Mouse (Mus musculus): ENCODE measurements around the gene Tubb4b. TPM values are rescaled to one million over a fixed set of nuclear protein-coding genes. Genes with fewer than 3 reads are reported as not detected.

Gene Tubb4b
- total and polyA plus RNA-seq, 2 experiments from 2014 or later, result 244 to 665 TPM

DNA sequence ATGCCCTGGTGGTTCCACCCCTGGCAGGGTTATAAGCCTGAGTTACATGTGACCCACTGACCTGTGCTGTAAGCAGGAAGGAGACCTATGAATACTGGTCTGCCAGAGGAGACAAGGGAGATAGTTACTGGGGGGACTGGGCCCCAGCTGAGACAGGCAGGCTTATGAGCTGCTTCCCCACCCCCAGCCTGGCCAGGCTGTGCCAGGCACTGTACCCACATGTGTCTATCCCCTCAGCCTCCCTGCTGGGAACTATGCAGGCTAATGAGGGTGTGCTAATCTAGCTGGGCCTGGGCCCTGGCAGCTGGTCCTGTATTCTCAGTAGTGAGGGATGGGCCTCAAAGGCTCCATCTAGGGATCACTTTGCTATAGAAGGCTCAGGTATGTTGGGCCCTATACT lies 42.7 kb upstream of the Tubb4b start:
- no peaks in the 10 kb centered on the region for H3K27me3 ChIP-seq (ENCODE audit: control insufficient read depth, insufficient read depth, low read length)
- no peak overlapping the region for H3K4me3 ChIP-seq (ENCODE audit: low read depth, low read length)
- H3K4me1 ChIP-seq (ENCODE audit: control insufficient read depth, insufficient read depth), result peaks cover 35% of the 10 kb centered on the region
- H3K4me2 ChIP-seq (ENCODE audit: low read depth, low read length), result no peak overlapping the region
- ATAC-seq (ENCODE audit: insufficient read depth, low read depth), result no peak
- no peaks in the 10 kb centered on the region for H3K9me3 ChIP-seq (replicated peaks; ENCODE audit: control insufficient read depth, low read length)
- DNase-seq (ENCODE audit: low spot score), result no peak
- H3K27ac ChIP-seq (ENCODE audit: low read depth), result no peak overlapping the region
- H3K36me3 ChIP-seq (replicated peaks; ENCODE audit: control insufficient read depth, insufficient read depth, low read length), result peaks cover 22% of the 10 kb centered on the region
- no peak overlapping the region for H3K9ac ChIP-seq (replicated peaks; ENCODE audit: low read depth, low read length)
- TF ChIP-seq EP300 (IDR thresholded peaks at IDR 0.05; ENCODE audit: low read depth), result no peak
- no peak for TF ChIP-seq CTCF (IDR thresholded peaks at IDR 0.05; ENCODE audit: low read depth)

DNA sequence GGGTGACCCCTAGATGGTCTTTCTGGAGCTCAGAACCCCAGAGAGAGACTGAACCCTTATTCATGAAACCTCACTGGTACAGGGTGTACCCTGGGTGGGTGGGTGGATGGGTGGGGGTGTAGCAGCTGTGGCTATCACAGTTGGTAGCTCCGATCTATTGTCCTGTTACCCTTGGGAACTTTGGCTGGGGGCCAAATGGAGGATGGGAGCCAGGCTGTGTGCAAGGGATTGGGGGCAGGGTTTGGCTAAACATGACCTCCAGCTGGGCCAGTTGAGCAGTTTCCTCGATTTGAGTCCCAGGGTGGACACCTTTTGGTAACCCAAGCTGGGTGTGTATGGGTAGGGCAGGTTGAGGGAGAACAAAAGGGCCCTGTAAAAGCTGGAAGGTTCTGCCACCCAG lies 42.2 kb upstream of the Tubb4b start:
- H3K9ac ChIP-seq (replicated peaks; ENCODE audit: low read depth, low read length), result no peak overlapping the region
- H3K4me1 ChIP-seq (ENCODE audit: control insufficient read depth, insufficient read depth), result peaks cover 35% of the 10 kb centered on the region
- 31% methylated on average over 2 of the region's 2 CpGs for WGBS
- ATAC-seq (ENCODE audit: insufficient read depth, low read depth), result no peak
- no peaks in the 10 kb centered on the region for H3K9me3 ChIP-seq (replicated peaks; ENCODE audit: control insufficient read depth, low read length)
- H3K27ac ChIP-seq (ENCODE audit: low read depth), result no peak overlapping the region
- DNase-seq (ENCODE audit: low spot score), result no peak
- H3K4me3 ChIP-seq (ENCODE audit: low read depth, low read length), result no peak overlapping the region
- no peaks in the 10 kb centered on the region for H3K27me3 ChIP-seq (ENCODE audit: control insufficient read depth, insufficient read depth, low read length)
- TF ChIP-seq EP300 (IDR thresholded peaks at IDR 0.05; ENCODE audit: low read depth), result no peak
- no peak for TF ChIP-seq CTCF (IDR thresholded peaks at IDR 0.05; ENCODE audit: low read depth)
- H3K36me3 ChIP-seq (replicated peaks; ENCODE audit: control insufficient read depth, insufficient read depth, low read length), result peaks cover 22% of the 10 kb centered on the region
- H3K4me2 ChIP-seq (ENCODE audit: low read depth, low read length), result no peak overlapping the region

DNA sequence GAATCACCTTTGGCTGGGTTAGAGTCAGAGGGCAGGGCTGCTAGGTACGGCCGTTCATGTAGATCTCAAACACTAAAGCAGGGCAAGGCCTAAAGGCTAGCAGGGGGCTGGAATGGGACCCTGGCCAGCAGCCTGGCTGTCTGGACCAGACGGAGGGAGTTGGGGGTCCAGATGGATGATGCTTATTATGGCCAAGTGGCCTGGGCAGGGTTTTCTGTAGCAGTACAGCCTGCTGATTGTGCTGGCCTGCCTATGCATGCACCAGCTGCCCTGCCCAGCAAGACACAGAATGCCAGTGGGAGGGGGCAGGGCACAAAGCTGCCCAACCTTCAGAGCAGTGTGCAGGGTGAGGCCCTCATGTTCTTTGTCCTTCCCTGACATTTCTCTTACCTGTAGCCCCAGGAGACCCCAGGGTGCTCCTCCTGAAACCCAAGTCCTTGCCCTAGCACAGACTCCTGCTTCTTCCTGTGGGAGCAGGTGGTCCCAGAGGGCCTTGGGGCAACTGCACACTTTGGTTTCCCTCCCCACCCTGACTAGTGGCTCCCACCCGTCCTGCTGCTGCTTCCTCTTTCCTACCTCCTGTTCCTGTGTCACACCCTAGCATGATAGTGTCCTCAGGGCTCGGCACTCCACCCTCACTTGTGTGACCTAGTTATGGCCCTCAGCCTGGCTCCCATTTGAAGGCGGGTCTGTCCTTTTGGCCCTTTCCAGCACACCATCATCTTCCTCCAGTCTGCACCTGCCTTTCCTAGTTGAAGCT lies 41.6 kb upstream of the Tubb4b start:
- WGBS, result 56% methylated on average over 6 of the region's 6 CpGs
- Histone ChIP-seq H3K9ac (replicated peaks; ENCODE audit: low read depth, low read length) (0 out of 2 replicates have a peak overlapping the region, but pooled peaks have one; percentile 32), H3K27me3 (ENCODE audit: control insufficient read depth, insufficient read depth, low read length) (no peaks in the 10 kb centered on the region), H3K4me1 (ENCODE audit: control insufficient read depth, insufficient read depth) (peaks cover 30% of the 10 kb centered on the region), H3K4me2 (ENCODE audit: low read depth, low read length) (peak overlapping the region; percentile 17; the same call in 1 of the 2 replicates), H3K27ac (ENCODE audit: low read depth) (no peak overlapping the region), H3K4me3 (ENCODE audit: low read depth, low read length) (no peak overlapping the region), H3K9me3 (replicated peaks; ENCODE audit: control insufficient read depth, low read length) (no peaks in the 10 kb centered on the region), H3K36me3 (replicated peaks; ENCODE audit: control insufficient read depth, insufficient read depth, low read length) (peaks cover 22% of the 10 kb centered on the region)
- TF ChIP-seq CTCF (IDR thresholded peaks at IDR 0.05; ENCODE audit: low read depth), result no peak
- no peak for TF ChIP-seq EP300 (IDR thresholded peaks at IDR 0.05; ENCODE audit: low read depth)
- DNase-seq (ENCODE audit: low spot score), result no peak
- ATAC-seq (ENCODE audit: insufficient read depth, low read depth), result no peak

DNA sequence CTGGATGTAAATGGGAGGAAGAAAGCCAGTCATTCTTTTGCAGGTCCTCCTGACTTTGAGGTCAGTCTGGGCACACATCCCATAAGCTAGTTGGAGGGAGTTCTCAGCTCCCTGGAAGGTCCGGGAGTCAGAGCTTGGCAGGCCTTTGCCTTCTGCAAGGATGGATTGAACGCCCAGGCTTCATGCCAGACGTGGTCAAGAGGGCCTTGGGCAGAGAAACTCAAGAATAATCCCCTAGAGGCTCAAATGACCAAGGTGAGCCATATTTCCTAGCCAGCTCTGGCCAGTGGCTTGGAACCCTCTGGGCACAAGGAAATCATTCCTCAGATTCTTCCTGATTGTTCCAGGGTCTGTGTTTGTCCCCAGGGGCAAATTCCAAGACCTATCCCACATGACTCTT lies 40.3 kb upstream of the Tubb4b start:
- DNase-seq (ENCODE audit: low spot score), result no peak
- no peak overlapping the region for H3K4me2 ChIP-seq (ENCODE audit: low read depth, low read length)
- H3K9ac ChIP-seq (replicated peaks; ENCODE audit: low read depth, low read length), result no peak overlapping the region
- H3K9me3 ChIP-seq (replicated peaks; ENCODE audit: control insufficient read depth, low read length), result no peaks in the 10 kb centered on the region
- 65% methylated on average over 3 of the region's 3 CpGs for WGBS
- ATAC-seq (ENCODE audit: insufficient read depth, low read depth), result no peak
- no peaks in the 10 kb centered on the region for H3K27me3 ChIP-seq (ENCODE audit: control insufficient read depth, insufficient read depth, low read length)
- no peak overlapping the region for H3K27ac ChIP-seq (ENCODE audit: low read depth)
- peaks cover 13% of the 10 kb centered on the region for H3K36me3 ChIP-seq (replicated peaks; ENCODE audit: control insufficient read depth, insufficient read depth, low read length)
- peaks cover 28% of the 10 kb centered on the region for H3K4me1 ChIP-seq (ENCODE audit: control insufficient read depth, insufficient read depth)
- H3K4me3 ChIP-seq (ENCODE audit: low read depth, low read length), result no peak overlapping the region
- no peak for TF ChIP-seq CTCF (IDR thresholded peaks at IDR 0.05; ENCODE audit: low read depth)
- TF ChIP-seq EP300 (IDR thresholded peaks at IDR 0.05; ENCODE audit: low read depth), result no peak

DNA sequence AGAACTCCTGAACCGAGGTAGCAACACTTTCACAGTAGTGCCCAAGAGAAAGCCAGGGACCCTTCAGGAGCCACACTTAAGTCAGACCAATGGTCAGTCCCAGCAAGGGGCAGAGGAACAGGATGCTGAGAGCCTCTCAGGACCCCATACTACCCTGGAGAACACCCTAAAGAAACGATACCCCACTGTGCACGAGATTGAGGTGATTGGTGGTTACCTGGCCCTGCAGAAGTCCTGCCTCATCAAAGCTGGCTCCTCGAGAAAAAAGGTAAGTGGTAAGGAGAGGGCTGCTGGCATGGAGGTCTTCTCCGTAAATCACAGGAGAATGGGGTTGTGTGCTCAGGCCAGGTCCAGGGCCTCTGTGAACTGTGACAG lies 39.8 kb upstream of the Tubb4b start:
- peaks cover 7% of the 10 kb centered on the region for H3K36me3 ChIP-seq (replicated peaks; ENCODE audit: control insufficient read depth, insufficient read depth, low read length)
- peaks cover 28% of the 10 kb centered on the region for H3K4me1 ChIP-seq (ENCODE audit: control insufficient read depth, insufficient read depth)
- TF ChIP-seq EP300 (IDR thresholded peaks at IDR 0.05; ENCODE audit: low read depth) (no peak), CTCF (IDR thresholded peaks at IDR 0.05; ENCODE audit: low read depth) (no peak)
- DNase-seq (ENCODE audit: low spot score) (no peak), ATAC-seq (ENCODE audit: insufficient read depth, low read depth) (no peak)
- no peak overlapping the region for H3K4me2 ChIP-seq (ENCODE audit: low read depth, low read length)
- no peaks in the 10 kb centered on the region for H3K27me3 ChIP-seq (ENCODE audit: control insufficient read depth, insufficient read depth, low read length)
- H3K9ac ChIP-seq (replicated peaks; ENCODE audit: low read depth, low read length), result no peak overlapping the region
- H3K4me3 ChIP-seq (ENCODE audit: low read depth, low read length), result no peak overlapping the region
- H3K9me3 ChIP-seq (replicated peaks; ENCODE audit: control insufficient read depth, low read length), result no peaks in the 10 kb centered on the region
- no peak overlapping the region for H3K27ac ChIP-seq (ENCODE audit: low read depth)
- WGBS, result 74% methylated on average over 5 of the region's 5 CpGs

Measured in heart, postnatal 0 days (tissue).